Mouse (Mus musculus): ENCODE measurements at regions not wholly inside any gene's neighbourhood (a gene's known extent, or its start where the extent isn't known, plus 50 kb on each side); places are given as distances from the start of the nearest gene placed in this dataset.

GRCm38 (mm10) chr2:71644038-71644470 is 97.5 kb upstream of the Dlx2 start:
- no peak for TF ChIP-seq POLR2A (IDR thresholded peaks at IDR 0.05; ENCODE audit: low read depth, low read length)
- no peak for TF ChIP-seq CTCF (IDR thresholded peaks at IDR 0.05; ENCODE audit: extremely low read depth, insufficient read depth, insufficient read length, insufficient replicate concordance)

Measured in spleen, adult 2 months (tissue).